ENCODE assay signal across 13 mouse cellular contexts in genomic region chr5:122440095-122440630, GRCm38 (mm10). TPM values are rescaled to one million over a fixed set of nuclear protein-coding genes. Genes with fewer than 3 reads are reported as not detected.
A peak's percentile ranks its signal among the peaks of the same experiment; 100 is the strongest.
DNase-seq lines count a peak whose midpoint lies in the region; ATAC-seq lines count a peak whose summit lies in the region.
"Had no signal": no experiment of that assay in that cellular context is flagged by ENCODE, and none has a peak within 500 bp of the region (broad histone marks: within the 10 kb centered on the region; RNA-seq: fewer than 3 reads in every experiment).

No protein-coding gene starts in this region.

- no peak overlapping the region for H3K4me3 ChIP-seq in kidney, embryonic 14.5 days (ENCODE audit: low read length)
- H3K4me3 ChIP-seq: liver, embryonic 13.5 days; midbrain, embryonic 12.5 days had no signal

- no peak overlapping the region for H3K27ac ChIP-seq in kidney, embryonic 14.5 days (ENCODE audit: low read depth, low read length)
- H3K27ac ChIP-seq: midbrain, embryonic 12.5 days had no signal

- no peak for ATAC-seq in kidney, embryonic 14.5 days (ENCODE audit: low FRiP score, low TSS enrichment)
- ATAC-seq: forebrain, embryonic 14.5 days had no signal

- no peaks in the 10 kb centered on the region for H3K9me3 ChIP-seq in kidney, embryonic 14.5 days (ENCODE audit: control insufficient read depth, low read length)
- H3K9me3 ChIP-seq: liver, embryonic 13.5 days; midbrain, embryonic 12.5 days had no signal

- H3K9ac ChIP-seq in kidney, embryonic 14.5 days (ENCODE audit: low read depth, low read length), result no peak overlapping the region
- H3K9ac ChIP-seq: liver, embryonic 13.5 days; midbrain, embryonic 12.5 days had no signal

- H3K4me1 ChIP-seq in kidney, embryonic 14.5 days (ENCODE audit: control insufficient read depth, insufficient read depth, low read length), result no peaks in the 10 kb centered on the region; the same call in 1 of the 2 replicates
- H3K4me1 ChIP-seq: liver, embryonic 13.5 days; midbrain, embryonic 12.5 days had no signal

- peaks cover 99% of the 10 kb centered on the region for H3K36me3 ChIP-seq in kidney, embryonic 14.5 days (ENCODE audit: control insufficient read depth, insufficient read depth, low read length)

- no peak overlapping the region for H3K4me2 ChIP-seq in kidney, embryonic 14.5 days (replicated peaks; ENCODE audit: low read depth, low read length)
- H3K4me2 ChIP-seq: liver, embryonic 13.5 days; midbrain, embryonic 12.5 days had no signal

- 96% methylated on average over 12 of the region's 12 CpGs for WGBS in kidney, embryonic 14.5 days

- H3K27me3 ChIP-seq in kidney, embryonic 14.5 days (ENCODE audit: control insufficient read depth, insufficient read depth, low read length), result no peaks in the 10 kb centered on the region
- H3K27me3 ChIP-seq: liver, embryonic 13.5 days; midbrain, embryonic 12.5 days had no signal

- DNase-seq in adrenal gland, postnatal 36 days, result peak; percentile 34 to 51
- no peak for DNase-seq in adrenal gland, postnatal 25 days
- DNase-seq in kidney, postnatal 10 days, result peak; percentile 57
- DNase-seq in heart, adult 9 months (ENCODE audit: low spot score in 2 of 2), result peak; percentile 68 to 69
- DNase-seq in lung, postnatal 36 days, result peak; percentile 35
- DNase-seq in spleen, postnatal 4 days (ENCODE audit: low spot score in 2 of 2), result no peak
- DNase-seq in urinary bladder, postnatal 25 days (ENCODE audit: low spot score), result no peak
- DNase-seq: cerebellum, adult 11-12 months; liver, embryonic 13.5 days; right cerebral cortex, postnatal 25 days had no signal

RNA-seq across cellular contexts. Expression of gene Anapc7, which starts 18.7 kb away (rescaled TPM):
- 10 to 100 TPM; 44.2 to 52.2 TPM for total RNA-seq in adrenal gland, postnatal 36 days (2021)
- total RNA-seq in adrenal gland, postnatal 25 days (2021), result 43.6 and 46.0 TPM in 2 replicates
- 29.1 and 32.5 TPM in 2 replicates for polyA plus RNA-seq in kidney, embryonic 14.5 days (2014; fragmentation: Nextera tagmentation; extraction: Ambion mirVana)

RNA-seq across cellular contexts. Expression of gene Arpc3, which starts 48.5 kb away (rescaled TPM):
- total RNA-seq in adrenal gland, postnatal 36 days (2021), result 100 to 1,000 TPM; 223 to 328 TPM
- 218 and 290 TPM in 2 replicates for total RNA-seq in adrenal gland, postnatal 25 days (2021)
- 32.5 and 201 TPM in 2 replicates for polyA plus RNA-seq in kidney, embryonic 14.5 days (2014; fragmentation: Nextera tagmentation; extraction: Ambion mirVana)

Comparison
In these comparisons a context has a peak if more than half of its experiments do, and no peak if none do; other contexts are left out.
1. DNase-seq: peak in adrenal gland, postnatal 36 days (2 of 2), kidney, postnatal 10 days (single experiment), heart, adult 9 months (2 of 2) and lung, postnatal 36 days (single experiment); none in adrenal gland, postnatal 25 days (single experiment), spleen, postnatal 4 days (0 of 2) and urinary bladder, postnatal 25 days (single experiment).